Comparison of ENCODE assay signal across 13 mouse cellular contexts in the genomic region with DNA sequence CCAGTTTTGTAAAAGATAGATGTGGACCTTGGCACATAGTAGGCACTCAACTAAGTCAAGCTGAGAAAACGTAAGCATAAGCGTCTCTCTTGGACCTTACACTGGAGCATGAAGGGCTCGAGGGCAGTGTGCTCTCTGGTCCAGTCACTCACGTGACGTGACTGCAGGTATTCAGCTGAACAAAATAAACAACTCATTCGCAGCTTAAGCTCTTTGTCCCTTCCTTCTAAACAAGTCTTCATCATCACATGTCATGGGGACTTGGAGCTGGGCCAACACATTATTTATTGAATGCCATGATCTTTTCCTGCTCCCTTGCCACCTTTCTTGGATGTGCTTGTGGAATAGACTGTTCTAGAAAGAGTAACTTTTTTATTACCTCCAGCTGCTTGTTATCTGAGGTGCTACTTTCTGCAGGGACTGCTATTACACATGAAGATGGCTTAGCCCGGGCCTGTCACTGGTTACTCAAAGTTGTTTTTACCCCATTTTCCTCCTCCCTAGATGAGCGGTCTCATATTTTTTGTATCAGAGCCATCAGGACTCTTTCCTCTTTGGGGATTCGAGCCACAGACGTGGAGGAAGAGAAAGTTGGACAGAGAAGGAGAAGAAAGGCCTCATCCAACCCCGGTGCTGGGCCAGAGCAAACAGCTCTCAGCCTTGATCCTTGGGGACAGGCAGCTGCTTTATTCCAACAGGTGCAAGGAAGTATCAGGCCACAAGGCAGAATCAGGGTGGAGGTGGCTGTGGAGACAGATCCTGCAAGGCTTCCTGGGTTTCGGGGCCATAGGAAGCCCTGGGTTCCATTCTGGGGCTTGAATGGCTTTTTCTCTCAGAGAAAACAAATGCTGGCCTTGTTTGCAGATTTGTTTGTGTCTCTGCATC.
DNase-seq lines count a peak whose midpoint lies in the region; ATAC-seq and TF ChIP-seq lines count a peak whose summit lies in the region.
"Had no signal": no experiment of that assay in that cellular context is flagged by ENCODE, and none has a peak within 500 bp of the region (broad histone marks: within the 10 kb centered on the region; RNA-seq: fewer than 3 reads in every experiment).

No protein-coding gene starts in this region.

- H3K4me2 ChIP-seq in embryonic facial prominence, embryonic 15.5 days (replicated peaks): no peak overlapping the region
- H3K4me2 ChIP-seq in kidney, embryonic 15.5 days: no peak overlapping the region
- H3K4me2 ChIP-seq: heart, embryonic 15.5 days; midbrain, embryonic 13.5 days; neural tube, embryonic 15.5 days had no signal

- H3K27me3 ChIP-seq in liver, adult 2 months (ENCODE audit: control insufficient read depth, insufficient read depth, low read length): no peaks in the 10 kb centered on the region
- no peaks in the 10 kb centered on the region for H3K27me3 ChIP-seq in embryonic facial prominence, embryonic 15.5 days
- no peaks in the 10 kb centered on the region for H3K27me3 ChIP-seq in kidney, embryonic 15.5 days
- no peaks in the 10 kb centered on the region for H3K27me3 ChIP-seq in midbrain, embryonic 10.5 days (ENCODE audit: low read depth, poor library complexity, severe bottlenecking)
- H3K27me3 ChIP-seq: heart, embryonic 15.5 days; midbrain, embryonic 13.5 days; neural tube, embryonic 15.5 days had no signal

- H3K27ac ChIP-seq in liver, adult 2 months (replicated peaks; ENCODE audit: insufficient read depth, low read depth, low read length): no peak overlapping the region
- H3K27ac ChIP-seq in embryonic facial prominence, embryonic 15.5 days (replicated peaks): peak overlapping the region; percentile 17; the same call in 1 of the 2 replicates
- H3K27ac ChIP-seq in kidney, embryonic 15.5 days: no peak overlapping the region
- peak overlapping the region; percentile 4; the same call in 1 of the 2 replicates for H3K27ac ChIP-seq in macrophage
- H3K27ac ChIP-seq in midbrain, embryonic 10.5 days (replicated peaks): no peak overlapping the region
- H3K27ac ChIP-seq: heart, embryonic 15.5 days; midbrain, embryonic 13.5 days; neural tube, embryonic 15.5 days had no signal

- TF ChIP-seq POLR2A in liver, adult 2 months (IDR thresholded peaks at IDR 0.05; ENCODE audit: extremely low read depth, insufficient read depth, low read length): no peak

- H3K9ac ChIP-seq in liver, adult 2 months (ENCODE audit: low read depth, low read length): no peak overlapping the region
- no peak overlapping the region for H3K9ac ChIP-seq in embryonic facial prominence, embryonic 15.5 days
- H3K9ac ChIP-seq in kidney, embryonic 15.5 days: no peak overlapping the region
- H3K9ac ChIP-seq: heart, embryonic 15.5 days; midbrain, embryonic 13.5 days; neural tube, embryonic 15.5 days had no signal

- H3K4me3 ChIP-seq in liver, adult 2 months (ENCODE audit: insufficient read depth, low read depth, low read length): no peak overlapping the region
- H3K4me3 ChIP-seq in embryonic facial prominence, embryonic 15.5 days (replicated peaks): no peak overlapping the region
- no peak overlapping the region for H3K4me3 ChIP-seq in kidney, embryonic 15.5 days (replicated peaks)
- H3K4me3 ChIP-seq in macrophage (ENCODE audit: inconsistent target): no peak overlapping the region
- no peak overlapping the region for H3K4me3 ChIP-seq in midbrain, embryonic 10.5 days
- H3K4me3 ChIP-seq: heart, embryonic 15.5 days; midbrain, embryonic 13.5 days; neural tube, embryonic 15.5 days had no signal

- no peaks in the 10 kb centered on the region for H3K9me3 ChIP-seq in embryonic facial prominence, embryonic 15.5 days (replicated peaks)
- no peaks in the 10 kb centered on the region for H3K9me3 ChIP-seq in kidney, embryonic 15.5 days (replicated peaks)
- no peaks in the 10 kb centered on the region for H3K9me3 ChIP-seq in midbrain, embryonic 10.5 days (replicated peaks)
- H3K9me3 ChIP-seq: heart, embryonic 15.5 days; midbrain, embryonic 13.5 days; neural tube, embryonic 15.5 days had no signal

- H3K36me3 ChIP-seq in liver, adult 2 months (ENCODE audit: control insufficient read depth, insufficient read depth, low read length): no peaks in the 10 kb centered on the region
- no peaks in the 10 kb centered on the region for H3K36me3 ChIP-seq in embryonic facial prominence, embryonic 15.5 days
- no peaks in the 10 kb centered on the region for H3K36me3 ChIP-seq in kidney, embryonic 15.5 days
- H3K36me3 ChIP-seq in macrophage (ENCODE audit: inconsistent target): no peaks in the 10 kb centered on the region
- H3K36me3 ChIP-seq in midbrain, embryonic 10.5 days: no peaks in the 10 kb centered on the region
- H3K36me3 ChIP-seq: heart, embryonic 15.5 days; midbrain, embryonic 13.5 days; neural tube, embryonic 15.5 days had no signal

- H3K4me1 ChIP-seq in liver, adult 2 months (ENCODE audit: control insufficient read depth, insufficient read depth, low read length): peaks cover 9% of the 10 kb centered on the region; the same call in 1 of the 2 replicates
- H3K4me1 ChIP-seq in embryonic facial prominence, embryonic 15.5 days: peaks cover 21% of the 10 kb centered on the region
- peaks cover 14% of the 10 kb centered on the region for H3K4me1 ChIP-seq in kidney, embryonic 15.5 days
- H3K4me1 ChIP-seq in midbrain, embryonic 10.5 days: no peaks in the 10 kb centered on the region
- H3K4me1 ChIP-seq: heart, embryonic 15.5 days; midbrain, embryonic 13.5 days; neural tube, embryonic 15.5 days had no signal

- ATAC-seq in embryonic facial prominence, embryonic 15.5 days (ENCODE audit: insufficient number of reproducible peaks, low FRiP score, low TSS enrichment, low read depth): no peak
- ATAC-seq in kidney, embryonic 15.5 days (replicated peaks; ENCODE audit: low FRiP score): peak; percentile 46; the same call in 1 of the 2 replicates
- ATAC-seq: midbrain, embryonic 13.5 days had no signal

- TF ChIP-seq CTCF in liver, adult 2 months (IDR thresholded peaks at IDR 0.05; ENCODE audit: low read depth, low read length): no peak

- DNase-seq in liver, adult 2 months (ENCODE audit: extremely low read depth, low read depth, low spot score): peak; percentile 62
- DNase-seq in liver: no peak
- DNase-seq in frontal cortex, postnatal 10 days (ENCODE audit: low spot score in 2 of 2): no peak
- DNase-seq in midbrain, embryonic 10.5 days (ENCODE audit: low spot score): no peak
- DNase-seq in layer of hippocampus, adult 11-12 months (ENCODE audit: low spot score): no peak
- DNase-seq: adrenal gland, postnatal 10 days; right cerebral cortex, postnatal 4 days had no signal

- 70% methylated on average over 12 of the region's 12 CpGs for WGBS in liver, adult 2 months
- 62% methylated on average over 12 of the region's 12 CpGs for WGBS in embryonic facial prominence, embryonic 15.5 days
- WGBS in kidney, embryonic 15.5 days: 53% methylated on average over 12 of the region's 12 CpGs
- WGBS in macrophage (ENCODE audit: missing documents): 79% methylated on average over 12 of the region's 12 CpGs
- 82% methylated on average over 12 of the region's 12 CpGs for WGBS in midbrain, embryonic 10.5 days

- no peaks in the 10 kb centered on the region for H3K79me2 ChIP-seq in liver, adult 2 months (ENCODE audit: control insufficient read depth, insufficient read depth, low read length)
- H3K79me2 ChIP-seq in macrophage (ENCODE audit: inconsistent target): no peaks in the 10 kb centered on the region

Comparison
In these comparisons a context has a peak if more than half of its experiments do, and no peak if none do; other contexts are left out.
1. H3K27ac ChIP-seq: peak in embryonic facial prominence, embryonic 15.5 days (single experiment) and macrophage (single experiment); none in liver, adult 2 months (single experiment), kidney, embryonic 15.5 days (single experiment) and midbrain, embryonic 10.5 days (single experiment).